10 mouse cellular contexts compared by ENCODE assay signal in the genomic region with DNA sequence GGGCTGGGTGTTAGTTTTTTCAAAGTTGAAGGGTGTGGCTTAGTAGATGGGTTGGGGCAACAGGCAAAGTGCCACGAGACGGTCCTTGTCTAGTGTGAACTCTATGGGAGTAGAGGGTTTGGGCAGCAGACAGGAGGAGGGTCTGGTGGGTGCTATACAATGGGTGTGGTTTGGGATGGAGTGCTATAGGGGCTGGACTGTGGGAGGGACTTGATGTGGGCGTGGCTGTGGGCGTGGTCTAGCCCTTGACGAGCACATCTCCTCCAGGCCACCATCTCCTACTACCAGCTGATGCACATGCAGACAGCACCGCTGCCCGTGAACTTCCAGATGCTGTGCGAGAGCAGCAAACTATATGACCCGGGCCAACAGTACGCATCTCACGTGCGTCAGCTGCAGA. TPM values are rescaled to one million over a fixed set of nuclear protein-coding genes. Genes with fewer than 3 reads are reported as not detected.
DNase-seq lines count a peak whose midpoint lies in the region; ATAC-seq and TF ChIP-seq lines count a peak whose summit lies in the region.
"Had no signal": no experiment of that assay in that cellular context is flagged by ENCODE, and none has a peak within 500 bp of the region (broad histone marks: within the 10 kb centered on the region; RNA-seq: fewer than 3 reads in every experiment).

No protein-coding gene starts in this region.

- peaks cover 5% of the 10 kb centered on the region for H3K4me1 ChIP-seq in lung, embryonic 15.5 days
- H3K4me1 ChIP-seq in MEL (ENCODE audit: control insufficient read depth in 1 of 2, insufficient read depth in 2 of 2, low read length in 2 of 2): peaks cover 2 to 23% of the 10 kb centered on the region in 2 experiments; a peak in 3 of 4 replicates
- peaks cover 13% of the 10 kb centered on the region for H3K4me1 ChIP-seq in intestine, embryonic 16.5 days (ENCODE audit: control insufficient read depth, insufficient read depth, low read length)
- H3K4me1 ChIP-seq in stomach, embryonic 14.5 days (ENCODE audit: control insufficient read depth, insufficient read depth, low read length): peaks cover 3% of the 10 kb centered on the region; the same call in 1 of the 2 replicates

- no peak for TF ChIP-seq POLR2A in MEL (IDR thresholded peaks at IDR 0.05; ENCODE audit: control insufficient read depth in 1 of 2, insufficient read depth in 1 of 2, low read depth in 1 of 2, low read length in 2 of 2, poor library complexity in 1 of 2)

- TF ChIP-seq RAD21 in MEL (IDR thresholded peaks at IDR 0.05; ENCODE audit: low read depth, low read length): no peak

- no peak for TF ChIP-seq EP300 in MEL (IDR thresholded peaks at IDR 0.05; ENCODE audit: low read depth in 1 of 2, low read length in 2 of 2)

- no peaks in the 10 kb centered on the region for H3K27me3 ChIP-seq in lung, embryonic 15.5 days
- no peaks in the 10 kb centered on the region for H3K27me3 ChIP-seq in MEL (ENCODE audit: control insufficient read depth in 1 of 2, insufficient read depth in 2 of 2, low read length in 2 of 2)
- no peaks in the 10 kb centered on the region for H3K27me3 ChIP-seq in intestine, embryonic 16.5 days (replicated peaks; ENCODE audit: control insufficient read depth, insufficient read depth, low read length)
- H3K27me3 ChIP-seq in stomach, embryonic 14.5 days (ENCODE audit: control insufficient read depth, insufficient read depth, low read length): no peaks in the 10 kb centered on the region

- 0 out of 2 replicates have a peak, but pooled peaks have one; percentile 31 for ATAC-seq in lung, embryonic 15.5 days (ENCODE audit: borderline replicate concordance, extremely low read depth, low FRiP score, low TSS enrichment)
- ATAC-seq in intestine, embryonic 16.5 days: peak; percentile 26; the same call in 1 of the 2 replicates
- ATAC-seq in stomach, embryonic 14.5 days (ENCODE audit: insufficient number of reproducible peaks, insufficient read depth, low FRiP score, low read depth): 0 out of 2 replicates have a peak, but pooled peaks have one; percentile 43
- no peak for ATAC-seq in monocyte, adult 5-6 weeks (replicated peaks; ENCODE audit: insufficient number of reproducible peaks, low FRiP score, low TSS enrichment, poor library complexity, severe bottlenecking)
- ATAC-seq: inflammation-experienced regulatory T-cells, adult 6 months had no signal

- H3K79me2 ChIP-seq in MEL (ENCODE audit: control insufficient read depth, insufficient read depth, low read length, poor library complexity): no peaks in the 10 kb centered on the region

- H3K4me2 ChIP-seq in lung, embryonic 15.5 days: no peak overlapping the region
- H3K4me2 ChIP-seq in intestine, embryonic 16.5 days (ENCODE audit: low read depth, low read length): no peak overlapping the region
- no peak overlapping the region for H3K4me2 ChIP-seq in stomach, embryonic 14.5 days (replicated peaks; ENCODE audit: low read depth, low read length)

- H3K4me3 ChIP-seq in lung, embryonic 15.5 days: no peak overlapping the region
- H3K4me3 ChIP-seq in MEL (ENCODE audit: control insufficient read depth in 1 of 2, insufficient read depth in 1 of 2, low read depth in 2 of 2, low read length in 2 of 2): no peak overlapping the region
- no peak overlapping the region for H3K4me3 ChIP-seq in intestine, embryonic 16.5 days (ENCODE audit: low read length)
- no peak overlapping the region for H3K4me3 ChIP-seq in stomach, embryonic 14.5 days (ENCODE audit: low read depth, low read length)

- H3K27ac ChIP-seq in lung, embryonic 15.5 days: no peak overlapping the region
- H3K27ac ChIP-seq in MEL (ENCODE audit: control insufficient read depth, low read depth, low read length): no peak overlapping the region
- no peak overlapping the region for H3K27ac ChIP-seq in intestine, embryonic 16.5 days (ENCODE audit: low read length)
- H3K27ac ChIP-seq in stomach, embryonic 14.5 days (ENCODE audit: low read length): no peak overlapping the region

- no peaks in the 10 kb centered on the region for H3K9me3 ChIP-seq in lung, embryonic 15.5 days
- no peaks in the 10 kb centered on the region for H3K9me3 ChIP-seq in MEL (replicated peaks; ENCODE audit: insufficient read depth, low read length)
- H3K9me3 ChIP-seq in intestine, embryonic 16.5 days (ENCODE audit: control insufficient read depth, low read length): no peaks in the 10 kb centered on the region
- H3K9me3 ChIP-seq in stomach, embryonic 14.5 days (ENCODE audit: control insufficient read depth, low read depth, low read length): no peaks in the 10 kb centered on the region

- TF ChIP-seq CTCF in MEL (IDR thresholded peaks at IDR 0.05 in 2 of 3, conservative IDR thresholded peaks at IDR 0.05 in 1 of 3; ENCODE audit: control insufficient read depth in 1 of 3, insufficient read depth in 1 of 3, low read depth in 2 of 3, low read length in 3 of 3, poor library complexity in 1 of 3, severe bottlenecking in 1 of 3): no peak

- 54% methylated on average over 12 of the region's 12 CpGs for WGBS in lung, embryonic 15.5 days
- WGBS in intestine, embryonic 16.5 days: 57% methylated on average over 12 of the region's 12 CpGs
- WGBS in stomach, embryonic 14.5 days: 55% methylated on average over 12 of the region's 12 CpGs

- DNase-seq in lung, postnatal 36 days: no peak
- peak; percentile 59 for DNase-seq in MEL (ENCODE audit: low read depth, low spot score)
- no peak for DNase-seq in cerebellum, postnatal 14 days
- no peak for DNase-seq in adrenal gland, adult 18-20 months (ENCODE audit: low spot score in 2 of 2)
- DNase-seq: adrenal gland, postnatal 10 days had no signal

- no peak overlapping the region for H3K9ac ChIP-seq in lung, embryonic 15.5 days
- no peak overlapping the region for H3K9ac ChIP-seq in MEL (ENCODE audit: control insufficient read depth, low read depth, low read length, poor library complexity, severe bottlenecking)
- H3K9ac ChIP-seq in intestine, embryonic 16.5 days (ENCODE audit: low read depth, low read length): peak overlapping the region; percentile 17; the same call in 1 of the 2 replicates
- H3K9ac ChIP-seq in stomach, embryonic 14.5 days (replicated peaks; ENCODE audit: low read depth, low read length): no peak overlapping the region

- H3K36me3 ChIP-seq in lung, embryonic 15.5 days: no peaks in the 10 kb centered on the region; the same call in 1 of the 2 replicates
- H3K36me3 ChIP-seq in MEL (ENCODE audit: control insufficient read depth in 1 of 2, insufficient read depth in 2 of 2, low read length in 2 of 2): peaks cover 2 to 20% of the 10 kb centered on the region in 2 experiments; a peak in 3 of 4 replicates
- H3K36me3 ChIP-seq in intestine, embryonic 16.5 days (ENCODE audit: control insufficient read depth, insufficient read depth, low read length): no peaks in the 10 kb centered on the region
- no peaks in the 10 kb centered on the region for H3K36me3 ChIP-seq in stomach, embryonic 14.5 days (ENCODE audit: control insufficient read depth, insufficient read depth, low read length)

RNA-seq across cellular contexts. Expression of a gene that starts 9.4 kb away (rescaled TPM):
- polyA plus RNA-seq in lung, embryonic 15.5 days (2015; fragmentation: Nextera tagmentation; extraction: Ambion mirVana): 16.8 and 19.8 TPM in 2 replicates
- 25.2 and 26.2 TPM in 2 replicates for total RNA-seq in MEL (2012; rRNA removed)
- 10 to 100 TPM in 1 of 2 experiments, not detected in 1; 53.6 TPM for polyA plus RNA-seq in MEL (2012; ENCODE audit: insufficient read depth in 1 of 2, insufficient read length in 2 of 2, low read depth in 1 of 2, low replicate concordance in 2 of 2, missing spikeins in 1 of 2)
- 6.0 and 7.3 TPM in 2 replicates for polyA plus RNA-seq in intestine, embryonic 16.5 days (2015; fragmentation: Nextera tagmentation; extraction: Ambion mirVana)
- 5.1 and 5.7 TPM in 2 replicates for polyA plus RNA-seq in stomach, embryonic 14.5 days (2014; fragmentation: Nextera tagmentation; extraction: Ambion mirVana)
- 356 to 478 TPM (median 365 TPM) in 3 replicates for total RNA-seq in monocyte, adult 5-6 weeks (2017)
- total RNA-seq in adrenal gland, adult 18-20 months (2021): 1 to 10 TPM; 5.5 to 7.3 TPM

RNA-seq across cellular contexts. Expression of a gene that starts 13.7 kb away (rescaled TPM):
- polyA plus RNA-seq in lung, embryonic 15.5 days (2015; fragmentation: Nextera tagmentation; extraction: Ambion mirVana): 223 and 225 TPM in 2 replicates
- 156 and 169 TPM in 2 replicates for total RNA-seq in MEL (2012; rRNA removed)
- polyA plus RNA-seq in MEL (2012; ENCODE audit: insufficient read depth in 1 of 2, insufficient read length in 2 of 2, low read depth in 1 of 2, low replicate concordance in 2 of 2, missing spikeins in 1 of 2): 100 to 1,000 TPM; 258 to 279 TPM
- polyA plus RNA-seq in intestine, embryonic 16.5 days (2015; fragmentation: Nextera tagmentation; extraction: Ambion mirVana): 190 and 212 TPM in 2 replicates
- 220 TPM in 2 replicates for polyA plus RNA-seq in stomach, embryonic 14.5 days (2014; fragmentation: Nextera tagmentation; extraction: Ambion mirVana)
- 83.4 to 130 TPM (median 95.9 TPM) in 3 replicates for total RNA-seq in monocyte, adult 5-6 weeks (2017)
- 10 to 100 TPM; 86.3 to 94.3 TPM for total RNA-seq in adrenal gland, adult 18-20 months (2021)

RNA-seq across cellular contexts. Expression of a gene that starts 21.1 kb away (rescaled TPM):
- polyA plus RNA-seq in lung, embryonic 15.5 days (2015; fragmentation: Nextera tagmentation; extraction: Ambion mirVana): 523 and 535 TPM in 2 replicates
- 422 and 508 TPM in 2 replicates for total RNA-seq in MEL (2012; rRNA removed)
- polyA plus RNA-seq in MEL (2012; ENCODE audit: insufficient read depth in 1 of 2, insufficient read length in 2 of 2, low read depth in 1 of 2, low replicate concordance in 2 of 2, missing spikeins in 1 of 2): 100 to 1,000 TPM in 1 of 2 experiments, not detected in 1; 536 TPM
- 942 and 972 TPM in 2 replicates for polyA plus RNA-seq in intestine, embryonic 16.5 days (2015; fragmentation: Nextera tagmentation; extraction: Ambion mirVana)
- 434 and 466 TPM in 2 replicates for polyA plus RNA-seq in stomach, embryonic 14.5 days (2014; fragmentation: Nextera tagmentation; extraction: Ambion mirVana)
- 250 to 253 TPM (median 251 TPM) in 3 replicates for total RNA-seq in monocyte, adult 5-6 weeks (2017)
- total RNA-seq in adrenal gland, adult 18-20 months (2021): 1,000 to 10,000 TPM; 1,091 to 1,886 TPM

RNA-seq across cellular contexts. Expression of a gene that starts 29.6 kb away (rescaled TPM):
- polyA plus RNA-seq in lung, embryonic 15.5 days (2015; fragmentation: Nextera tagmentation; extraction: Ambion mirVana): 3.5 and 4.3 TPM in 2 replicates
- 7.4 and 7.7 TPM in 2 replicates for total RNA-seq in MEL (2012; rRNA removed)
- polyA plus RNA-seq in MEL (2012; ENCODE audit: insufficient read depth in 1 of 2, insufficient read length in 2 of 2, low read depth in 1 of 2, low replicate concordance in 2 of 2, missing spikeins in 1 of 2): 10 to 100 TPM in 1 of 2 experiments, not detected in 1; 16.8 TPM
- polyA plus RNA-seq in intestine, embryonic 16.5 days (2015; fragmentation: Nextera tagmentation; extraction: Ambion mirVana): 3.3 and 3.4 TPM in 2 replicates
- polyA plus RNA-seq in stomach, embryonic 14.5 days (2014; fragmentation: Nextera tagmentation; extraction: Ambion mirVana): 3.2 and 3.6 TPM in 2 replicates
- 33.6 to 53.0 TPM (median 45.9 TPM) in 3 replicates for total RNA-seq in monocyte, adult 5-6 weeks (2017)
- 10 to 100 TPM; 20.6 to 22.3 TPM for total RNA-seq in adrenal gland, adult 18-20 months (2021)

RNA-seq across cellular contexts. Expression of a gene that starts 37.5 kb away (rescaled TPM):
- 367 and 375 TPM in 2 replicates for polyA plus RNA-seq in lung, embryonic 15.5 days (2015; fragmentation: Nextera tagmentation; extraction: Ambion mirVana)
- total RNA-seq in MEL (2012; rRNA removed): 8.7 and 9.1 TPM in 2 replicates
- 10 to 100 TPM in 1 of 2 experiments, not detected in 1; 25.3 TPM for polyA plus RNA-seq in MEL (2012; ENCODE audit: insufficient read depth in 1 of 2, insufficient read length in 2 of 2, low read depth in 1 of 2, low replicate concordance in 2 of 2, missing spikeins in 1 of 2)
- 226 and 245 TPM in 2 replicates for polyA plus RNA-seq in intestine, embryonic 16.5 days (2015; fragmentation: Nextera tagmentation; extraction: Ambion mirVana)
- 397 and 424 TPM in 2 replicates for polyA plus RNA-seq in stomach, embryonic 14.5 days (2014; fragmentation: Nextera tagmentation; extraction: Ambion mirVana)
- 210 to 295 TPM (median 228 TPM) in 3 replicates for total RNA-seq in monocyte, adult 5-6 weeks (2017)
- total RNA-seq in adrenal gland, adult 18-20 months (2021): 10 to 100 TPM; 28.5 to 49.0 TPM
